Mouse (Mus musculus) embryonic fibroblast, embryonic 13.5 days (primary cell): ENCODE data around the gene Clspn. TPM values are rescaled to one million over a fixed set of nuclear protein-coding genes. Genes with fewer than 3 reads are reported as not detected.
"Not testable (repeated sequence)": the region's sequence is repeated elsewhere in the genome, so short reads cannot be mapped to it uniquely, and the experiment has no call there.

Experiments used
- H3K27ac ChIP-seq: 2 replicates; pipeline ENCODE4 v1.5.1; 2012; ENCODE audit warnings: low read length, control low read depth, inconsistent platforms; ENCODE audit not compliant: insufficient read depth
- H3K4me1 ChIP-seq: 2 replicates; pipeline ENCODE4 v1.6.1; 2011; ENCODE audit warnings: low read length; ENCODE audit not compliant: control insufficient read depth, insufficient read depth
- H3K4me3 ChIP-seq: 2 replicates; pipeline ENCODE4 v1.5.1; 2011; ENCODE audit warnings: mild to moderate bottlenecking, control low read depth, low read length; ENCODE audit not compliant: insufficient read depth
- CTCF ChIP-seq: IDR thresholded peaks from 2 replicates; pipeline ENCODE4 v1.5.1; 2011; ENCODE audit warnings: mild to moderate bottlenecking, control low read depth, low read length, moderate library complexity, borderline replicate concordance; ENCODE audit not compliant: insufficient read depth
- POLR2A ChIP-seq: IDR thresholded peaks from 2 replicates; pipeline ENCODE4 v1.6.1; 2011; ENCODE audit warnings: low read depth, mild to moderate bottlenecking, control low read depth, low read length, moderate library complexity
- polyA plus RNA-seq: library from polyadenylated mRNA; stranded (reverse); fragments of >200 nt; gene quantifications from 2 replicates; pipeline ENCODE4 v1.2.4, GENCODE M21; 2011; ENCODE audit warnings: low read depth; ENCODE audit not compliant: missing spikeins, insufficient read length

The Clspn gene
- polyA plus RNA-seq, 1 experiment: 29.2 TPM

GRCm38 (mm10) chr4:126533729-126534070 lies 23.0 kb upstream of the Clspn start:
- no peak for TF ChIP-seq POLR2A
- TF ChIP-seq CTCF: no peak
- Histone ChIP-seq H3K4me3 (peak overlapping the region; percentile 44), H3K27ac (no peak overlapping the region), H3K4me1 (no peaks in the 10 kb centered on the region)

- not testable (repeated sequence) for H3K27ac ChIP-seq, H3K4me3 ChIP-seq, H3K4me1 ChIP-seq
These were observed 21.1 kb upstream of the Clspn start for GRCm38 (mm10) chr4:126535631-126536030.

- no peak for TF ChIP-seq CTCF
- Histone ChIP-seq H3K27ac (no peak overlapping the region), H3K4me1 (no peaks in the 10 kb centered on the region), H3K4me3 (no peak overlapping the region)
These were observed 19.9 kb upstream of the Clspn start for GRCm38 (mm10) chr4:126536865-126537264.

GRCm38 (mm10) chr4:126540487-126541071 lies 16.2 kb upstream of the Clspn start:
- TF ChIP-seq CTCF (no peak), POLR2A (no peak)
- H3K4me1 ChIP-seq: no peaks in the 10 kb centered on the region
- no peak overlapping the region for H3K4me3 ChIP-seq
- no peak overlapping the region for H3K27ac ChIP-seq

- H3K4me1 ChIP-seq: no peaks in the 10 kb centered on the region
- TF ChIP-seq POLR2A (no peak), CTCF (no peak)
These were observed 13.9 kb upstream of the Clspn start for GRCm38 (mm10) chr4:126542838-126543237.

GRCm38 (mm10) chr4:126545016-126545415 lies 11.7 kb upstream of the Clspn start:
- H3K4me1 ChIP-seq: no peaks in the 10 kb centered on the region
- TF ChIP-seq POLR2A (no peak), CTCF (no peak)

More at GRCm38 (mm10) chr4:126542838-126543237, 13.9 kb upstream of the Clspn start:
- no peak overlapping the region for H3K27ac ChIP-seq
- no peak overlapping the region for H3K4me3 ChIP-seq

GRCm38 (mm10) chr4:126545703-126546102 lies 11.0 kb upstream of the Clspn start:
- Histone ChIP-seq H3K4me3 (no peak overlapping the region), H3K27ac (no peak overlapping the region), H3K4me1 (no peaks in the 10 kb centered on the region)
- TF ChIP-seq CTCF: no peak
- TF ChIP-seq POLR2A: no peak

More at GRCm38 (mm10) chr4:126545016-126545415, 11.7 kb upstream of the Clspn start:
- Histone ChIP-seq H3K27ac (no peak overlapping the region), H3K4me3 (no peak overlapping the region)

GRCm38 (mm10) chr4:126546183-126546582 lies 10.6 kb upstream of the Clspn start:
- Histone ChIP-seq H3K4me3 (no peak overlapping the region), H3K4me1 (no peaks in the 10 kb centered on the region), H3K27ac (no peak overlapping the region)
- TF ChIP-seq POLR2A: no peak
- no peak for TF ChIP-seq CTCF

- TF ChIP-seq CTCF (no peak), POLR2A (no peak)
- H3K4me3 ChIP-seq: no peak overlapping the region
- no peak overlapping the region for H3K27ac ChIP-seq
- H3K4me1 ChIP-seq: no peaks in the 10 kb centered on the region
These were observed 4.6 kb upstream of the Clspn start for GRCm38 (mm10) chr4:126552136-126552535.

- Histone ChIP-seq H3K27ac (no peak overlapping the region), H3K4me3 (no peak overlapping the region), H3K4me1 (no peaks in the 10 kb centered on the region)
- no peak for TF ChIP-seq CTCF
- no peak for TF ChIP-seq POLR2A
These were observed 3.6 kb upstream of the Clspn start for GRCm38 (mm10) chr4:126553105-126553504.

- TF ChIP-seq CTCF (no peak), POLR2A (no peak)
- H3K27ac ChIP-seq: no peak overlapping the region
- no peaks in the 10 kb centered on the region; the same call in 1 of the 2 replicates for H3K4me1 ChIP-seq
- H3K4me3 ChIP-seq: no peak overlapping the region
These were observed 3.0 kb upstream of the Clspn start for GRCm38 (mm10) chr4:126553685-126554084.
